Mouse (Mus musculus): ENCODE results near the gene Rhog. TPM values are rescaled to one million over a fixed set of nuclear protein-coding genes. Genes with fewer than 3 reads are reported as not detected.
A peak's percentile ranks its signal among the peaks of the same experiment; 100 is the strongest.

Gene Rhog
- polyA plus RNA-seq, 1 experiment from 2014 or later, result 69.4 TPM

DNA sequence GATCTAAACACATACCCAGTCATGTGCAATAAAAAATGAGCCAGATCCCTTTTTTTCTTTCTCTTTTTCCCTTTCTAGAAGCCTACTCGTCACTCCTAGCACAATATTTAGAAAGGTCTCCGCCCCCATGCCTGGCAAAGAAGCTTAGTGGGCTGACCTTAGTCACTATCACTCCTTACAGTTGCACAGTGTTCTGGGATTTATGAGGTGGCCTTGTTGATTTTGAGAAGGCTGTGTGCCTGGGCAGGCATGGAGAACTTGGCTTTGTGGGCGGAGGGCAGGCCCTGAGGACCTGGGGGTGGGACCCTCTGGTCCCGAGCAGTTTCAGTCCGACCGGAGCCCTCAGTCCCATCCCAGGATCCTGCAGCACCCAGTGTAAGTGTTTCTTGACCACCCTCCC is 26.0 kb downstream of the Rhog start:
- Histone ChIP-seq H3K4me1 (ENCODE audit: control insufficient read depth, insufficient read depth, low read length) (peaks cover 4% of the 10 kb centered on the region), H3K4me2 (ENCODE audit: low read depth, low read length) (no peak overlapping the region), H3K27me3 (replicated peaks; ENCODE audit: control insufficient read depth, insufficient read depth, low read length) (no peaks in the 10 kb centered on the region), H3K9me3 (ENCODE audit: control insufficient read depth, low read length) (no peaks in the 10 kb centered on the region), H3K36me3 (ENCODE audit: control insufficient read depth, insufficient read depth, low read length) (no peaks in the 10 kb centered on the region; the same call in 1 of the 2 replicates), H3K9ac (ENCODE audit: low read depth, low read length) (no peak overlapping the region), H3K27ac (ENCODE audit: low read length) (no peak overlapping the region), H3K4me3 (ENCODE audit: low read length) (no peak overlapping the region)
- no peak for ATAC-seq
- WGBS, result 93% methylated on average over 6 of the region's 6 CpGs

DNA sequence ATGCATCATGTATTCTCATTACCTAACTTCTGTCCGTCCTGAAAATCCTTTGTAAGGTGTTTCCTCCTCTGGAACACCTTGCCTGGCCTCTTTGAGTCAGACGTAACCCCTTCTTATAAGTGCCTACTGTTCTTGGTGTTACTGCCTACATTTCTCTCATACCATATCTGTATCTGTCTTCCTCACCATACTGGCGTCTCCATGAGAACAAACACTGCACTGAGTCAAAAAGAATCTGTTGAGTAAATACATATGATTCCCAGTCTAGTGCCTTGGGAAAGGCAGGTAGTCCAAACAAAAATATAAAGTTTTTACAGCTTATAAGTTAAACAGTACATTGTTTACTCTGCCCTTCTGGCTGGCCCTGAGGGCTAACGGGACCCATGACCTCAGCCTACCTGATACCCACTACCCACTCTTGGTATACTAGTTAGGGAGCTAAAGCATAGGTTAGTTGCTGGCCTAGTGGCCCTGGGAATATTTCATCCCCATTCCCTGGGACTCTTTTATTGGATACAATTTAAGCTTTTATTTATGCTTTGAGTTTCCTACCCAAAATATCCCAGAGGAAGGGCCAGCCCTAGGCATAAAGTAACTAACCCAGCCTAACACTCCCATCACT is 27.7 kb downstream of the Rhog start:
- Histone ChIP-seq H3K9me3 (ENCODE audit: control insufficient read depth, low read length) (no peaks in the 10 kb centered on the region), H3K4me1 (ENCODE audit: control insufficient read depth, insufficient read depth, low read length) (peaks cover 14% of the 10 kb centered on the region), H3K27me3 (replicated peaks; ENCODE audit: control insufficient read depth, insufficient read depth, low read length) (no peaks in the 10 kb centered on the region), H3K27ac (ENCODE audit: low read length) (no peak overlapping the region), H3K9ac (ENCODE audit: low read depth, low read length) (no peak overlapping the region), H3K4me3 (ENCODE audit: low read length) (no peak overlapping the region), H3K36me3 (ENCODE audit: control insufficient read depth, insufficient read depth, low read length) (no peaks in the 10 kb centered on the region; the same call in 1 of the 2 replicates), H3K4me2 (ENCODE audit: low read depth, low read length) (no peak overlapping the region)
- 71% methylated on average over 4 of the region's 4 CpGs for WGBS
- ATAC-seq, result no peak

DNA sequence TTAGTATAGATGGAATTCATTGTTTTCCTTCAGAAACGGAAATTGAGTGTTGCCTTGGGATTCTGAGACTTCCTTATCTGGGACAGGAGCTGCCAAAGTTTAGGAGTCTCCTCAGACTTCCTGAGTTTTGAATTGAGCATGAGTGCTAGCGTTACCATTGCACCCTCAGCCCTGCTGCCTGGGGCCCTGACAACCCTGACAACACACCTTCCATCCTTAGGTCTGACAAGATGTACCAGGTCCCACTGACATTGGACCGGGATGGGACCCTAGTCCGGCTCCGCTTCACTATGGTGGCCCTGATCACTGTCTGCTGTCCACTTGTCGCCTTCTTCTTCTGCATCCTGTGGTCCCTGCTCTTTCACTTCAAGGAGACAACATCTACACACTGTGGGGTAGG is 29.8 kb downstream of the Rhog start:
- ATAC-seq, result no peak
- Histone ChIP-seq H3K9ac (ENCODE audit: low read depth, low read length) (no peak overlapping the region), H3K27ac (ENCODE audit: low read length) (no peak overlapping the region), H3K9me3 (ENCODE audit: control insufficient read depth, low read length) (no peaks in the 10 kb centered on the region), H3K4me3 (ENCODE audit: low read length) (no peak overlapping the region), H3K4me1 (ENCODE audit: control insufficient read depth, insufficient read depth, low read length) (peaks cover 14% of the 10 kb centered on the region), H3K27me3 (replicated peaks; ENCODE audit: control insufficient read depth, insufficient read depth, low read length) (no peaks in the 10 kb centered on the region), H3K36me3 (ENCODE audit: control insufficient read depth, insufficient read depth, low read length) (no peaks in the 10 kb centered on the region; the same call in 1 of the 2 replicates), H3K4me2 (ENCODE audit: low read depth, low read length) (no peak overlapping the region)
- WGBS, result 96% methylated on average over 6 of the region's 6 CpGs

DNA sequence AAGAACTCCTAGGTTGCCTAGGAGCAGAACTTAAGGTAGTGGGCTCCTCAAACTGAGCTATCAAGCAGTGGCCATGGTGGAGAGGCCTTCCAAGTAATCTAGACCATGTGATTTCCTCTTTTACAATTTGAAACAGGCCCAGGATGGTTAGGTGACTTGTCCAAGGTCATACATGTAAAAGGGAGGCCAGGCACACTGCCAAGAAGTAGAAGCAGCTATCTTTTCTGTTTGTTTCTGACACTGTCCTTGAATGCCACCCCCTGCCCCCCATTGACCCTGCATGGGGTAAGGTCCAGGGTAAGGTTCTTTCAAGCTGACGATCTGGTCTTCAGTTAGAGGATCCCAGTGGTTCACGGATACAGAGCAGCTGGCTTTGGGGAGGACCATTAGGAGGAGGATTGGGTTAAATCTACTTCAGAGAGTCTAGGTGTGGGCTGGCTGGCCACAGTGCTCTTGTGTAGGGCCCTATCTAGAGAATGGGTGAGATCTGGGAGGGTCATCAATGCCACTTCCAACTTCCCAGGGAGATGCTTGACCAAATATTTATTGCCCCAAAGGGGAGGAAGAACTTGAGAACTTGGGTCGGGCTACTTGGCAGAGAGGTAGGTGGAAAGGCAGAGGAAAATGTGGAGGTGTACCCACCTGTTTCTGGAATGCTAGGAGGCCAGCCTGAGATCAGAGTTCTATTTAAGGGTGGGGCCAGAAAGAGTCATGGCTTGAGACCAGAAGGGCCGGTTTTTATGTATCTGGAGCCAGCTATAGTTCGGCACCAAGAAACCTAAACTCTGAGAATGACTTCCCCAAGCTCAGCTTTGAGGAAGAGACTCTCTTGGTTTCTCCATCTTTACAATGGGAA is 31.7 kb downstream of the Rhog start:
- no peaks in the 10 kb centered on the region for H3K36me3 ChIP-seq (ENCODE audit: control insufficient read depth, insufficient read depth, low read length)
- WGBS, result 67% methylated on average over 5 of the region's 5 CpGs
- peak overlapping the region; percentile 75 for H3K4me3 ChIP-seq (ENCODE audit: low read length)
- H3K9me3 ChIP-seq (ENCODE audit: control insufficient read depth, low read length), result no peaks in the 10 kb centered on the region
- H3K9ac ChIP-seq (ENCODE audit: low read depth, low read length), result peak overlapping the region; percentile 77
- ATAC-seq, result peak; percentile 54
- H3K27ac ChIP-seq (ENCODE audit: low read length), result peak overlapping the region; percentile 75
- H3K4me2 ChIP-seq (ENCODE audit: low read depth, low read length), result peak overlapping the region; percentile 64
- H3K27me3 ChIP-seq (replicated peaks; ENCODE audit: control insufficient read depth, insufficient read depth, low read length), result no peaks in the 10 kb centered on the region
- H3K4me1 ChIP-seq (ENCODE audit: control insufficient read depth, insufficient read depth, low read length), result peaks cover 14% of the 10 kb centered on the region

DNA sequence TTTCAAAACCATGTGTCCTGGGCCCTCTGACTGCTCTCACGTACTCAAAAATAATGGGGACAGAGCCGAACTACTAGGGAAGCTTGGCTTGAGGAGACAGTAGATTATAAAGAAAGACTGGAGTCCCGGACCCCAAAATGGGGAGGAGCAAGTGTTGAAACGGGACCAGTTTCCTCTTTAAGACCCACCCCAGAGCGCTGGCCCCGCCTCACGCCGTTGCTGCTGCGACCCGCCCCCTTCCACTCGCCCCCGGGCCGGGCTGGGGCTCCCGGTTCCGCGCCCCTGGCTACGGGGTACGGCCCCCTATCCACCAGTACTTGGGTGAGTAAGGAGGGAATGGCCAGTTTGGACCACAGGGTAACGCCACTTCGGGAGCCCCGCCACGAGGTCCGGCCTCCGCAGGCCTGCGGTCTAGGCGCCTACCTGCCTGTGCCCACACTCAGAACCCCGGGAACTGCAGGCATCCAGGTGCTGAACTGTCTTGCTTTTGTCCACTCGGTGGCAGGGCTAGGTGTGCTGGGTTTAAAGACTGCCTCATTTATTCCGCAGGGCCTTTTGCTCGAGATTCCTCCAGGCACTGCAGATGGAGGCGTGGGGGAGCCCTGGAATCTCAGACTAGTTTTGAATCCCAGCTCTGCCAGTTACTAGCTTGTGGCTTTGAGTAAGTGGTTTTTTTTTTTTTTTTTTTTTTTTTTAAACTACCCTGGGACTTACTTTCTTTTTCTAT is 32.9 kb downstream of the Rhog start:
- ATAC-seq, result peak; percentile 82
- Histone ChIP-seq H3K9me3 (ENCODE audit: control insufficient read depth, low read length) (no peaks in the 10 kb centered on the region), H3K27ac (ENCODE audit: low read length) (peak overlapping the region; percentile 83), H3K4me1 (ENCODE audit: control insufficient read depth, insufficient read depth, low read length) (peaks cover 14% of the 10 kb centered on the region), H3K36me3 (ENCODE audit: control insufficient read depth, insufficient read depth, low read length) (no peaks in the 10 kb centered on the region), H3K4me3 (ENCODE audit: low read length) (peak overlapping the region; percentile 75), H3K9ac (ENCODE audit: low read depth, low read length) (peak overlapping the region; percentile 77), H3K27me3 (replicated peaks; ENCODE audit: control insufficient read depth, insufficient read depth, low read length) (no peaks in the 10 kb centered on the region), H3K4me2 (ENCODE audit: low read depth, low read length) (peak overlapping the region; percentile 64)
- 1% methylated on average over 31 of the region's 31 CpGs for WGBS

DNA sequence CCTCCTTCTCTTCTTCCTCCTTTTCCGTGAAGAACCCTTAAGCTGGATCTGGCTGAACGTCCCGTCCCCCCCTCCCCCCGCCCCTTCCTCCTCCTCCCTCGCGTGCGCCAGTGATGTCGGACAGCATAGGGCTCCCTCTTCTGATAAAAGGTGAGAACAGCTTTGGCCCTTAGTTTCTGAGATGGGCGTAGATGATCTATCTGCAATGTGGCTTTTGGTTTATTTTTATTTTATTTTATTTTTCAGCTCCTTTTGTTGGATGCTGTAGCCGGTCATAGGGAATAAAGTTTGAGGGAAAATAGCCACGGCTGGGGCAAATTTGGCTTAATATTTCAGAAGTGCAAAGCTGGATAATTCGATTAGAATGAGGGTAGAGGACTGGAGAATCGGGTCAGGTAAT is 33.5 kb downstream of the Rhog start:
- Histone ChIP-seq H3K9ac (ENCODE audit: low read depth, low read length) (peak overlapping the region; percentile 77), H3K27ac (ENCODE audit: low read length) (peak overlapping the region; percentile 83), H3K4me2 (ENCODE audit: low read depth, low read length) (peak overlapping the region; percentile 64), H3K9me3 (ENCODE audit: control insufficient read depth, low read length) (no peaks in the 10 kb centered on the region), H3K4me1 (ENCODE audit: control insufficient read depth, insufficient read depth, low read length) (peaks cover 14% of the 10 kb centered on the region), H3K4me3 (ENCODE audit: low read length) (peak overlapping the region; percentile 75), H3K27me3 (replicated peaks; ENCODE audit: control insufficient read depth, insufficient read depth, low read length) (no peaks in the 10 kb centered on the region), H3K36me3 (ENCODE audit: control insufficient read depth, insufficient read depth, low read length) (no peaks in the 10 kb centered on the region)
- under 1% methylated on average over 9 of the region's 13 CpGs for WGBS
- ATAC-seq, result peak; percentile 61

DNA sequence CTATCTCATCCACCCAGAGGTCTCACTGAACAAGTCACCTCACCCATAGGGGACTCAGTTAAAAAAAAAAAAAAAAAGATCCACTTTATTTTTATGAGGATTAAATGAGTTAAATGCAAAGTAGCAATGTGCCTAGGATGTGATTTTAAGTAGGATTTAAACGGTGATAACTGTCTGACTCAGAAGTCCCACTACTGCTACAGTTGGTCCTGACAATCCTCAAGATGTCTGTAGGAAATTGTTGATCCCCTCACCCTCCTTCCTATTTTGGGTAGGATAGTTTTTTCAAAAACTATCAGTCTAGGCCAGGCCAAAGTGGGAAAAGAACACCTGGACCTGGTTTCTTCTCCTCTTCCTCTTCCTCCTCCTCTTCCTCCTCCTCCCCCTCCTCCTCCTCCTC is 34.0 kb downstream of the Rhog start:
- Histone ChIP-seq H3K4me3 (ENCODE audit: low read length) (no peak overlapping the region), H3K9me3 (ENCODE audit: control insufficient read depth, low read length) (no peaks in the 10 kb centered on the region), H3K4me2 (ENCODE audit: low read depth, low read length) (peak overlapping the region; percentile 64), H3K4me1 (ENCODE audit: control insufficient read depth, insufficient read depth, low read length) (peaks cover 14% of the 10 kb centered on the region), H3K27ac (ENCODE audit: low read length) (no peak overlapping the region), H3K9ac (ENCODE audit: low read depth, low read length) (no peak overlapping the region), H3K27me3 (replicated peaks; ENCODE audit: control insufficient read depth, insufficient read depth, low read length) (no peaks in the 10 kb centered on the region), H3K36me3 (ENCODE audit: control insufficient read depth, insufficient read depth, low read length) (no peaks in the 10 kb centered on the region)
- no peak for ATAC-seq
- WGBS, result 32% methylated on average over 1 of the region's 1 CpGs

DNA sequence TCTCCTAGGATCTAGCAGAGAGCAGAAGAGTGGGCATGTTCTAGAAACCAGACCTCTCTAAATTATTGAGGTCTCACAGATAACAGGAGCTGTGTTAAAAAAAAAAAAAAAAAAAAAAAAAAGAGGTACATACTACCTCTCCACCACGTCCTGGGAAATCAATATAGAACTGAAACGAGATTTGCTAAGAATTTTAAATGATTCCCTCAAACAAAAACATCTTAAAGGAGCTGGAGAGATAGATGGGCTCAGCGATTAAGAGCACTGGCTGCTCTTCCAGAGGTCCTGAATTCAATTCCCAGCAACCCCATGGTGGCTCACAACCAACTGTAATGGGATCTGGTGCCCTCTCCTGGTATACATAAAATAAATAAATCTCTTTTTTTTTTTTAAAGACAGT is 44.8 kb downstream of the Rhog start:
- H3K4me3 ChIP-seq (ENCODE audit: low read length), result peak overlapping the region; percentile 87
- peak overlapping the region; percentile 94 for H3K27ac ChIP-seq (ENCODE audit: low read length)
- peak overlapping the region; percentile 74 for H3K9ac ChIP-seq (ENCODE audit: low read depth, low read length)
- H3K4me1 ChIP-seq (ENCODE audit: control insufficient read depth, insufficient read depth, low read length), result peaks cover 4% of the 10 kb centered on the region
- no peak for ATAC-seq
- no peaks in the 10 kb centered on the region for H3K36me3 ChIP-seq (ENCODE audit: control insufficient read depth, insufficient read depth, low read length)
- no peaks in the 10 kb centered on the region for H3K9me3 ChIP-seq (ENCODE audit: control insufficient read depth, low read length)
- no peaks in the 10 kb centered on the region for H3K27me3 ChIP-seq (replicated peaks; ENCODE audit: control insufficient read depth, insufficient read depth, low read length)
- peak overlapping the region; percentile 79 for H3K4me2 ChIP-seq (ENCODE audit: low read depth, low read length)
- WGBS, result 48% methylated on average over 3 of the region's 3 CpGs

Measured in intestine, embryonic 16.5 days (tissue).